Mouse (Mus musculus): Measurements from ENCODE around the gene Mcm9. TPM values are rescaled to one million over a fixed set of nuclear protein-coding genes. Genes with fewer than 3 reads are reported as not detected.

Mcm9 gene
- 10 to 100 TPM; 33.1 to 35.1 TPM for total RNA-seq (2023)

GRCm38 (mm10) chr10:53630339-53630738 lies at the start of gene Mcm9:
Gene Mcm9 (minus strand): TSS chr10:53630439.

GRCm38 (mm10) chr10:53596677-53597120 lies 33.5 kb downstream of the Mcm9 start, which contains the start of gene Asf1a:
Gene Asf1a (plus strand): TSS chr10:53596757.

Other genes starting within 250 kb of the Mcm9 start
- 10 to 100 TPM; 29.3 to 31.2 TPM for gene Asf1a, start 33.7 kb downstream of the Mcm9 start, total RNA-seq (2023)
- 1 to 10 TPM in 1 of 2 experiments, under 1 TPM in 1; 0.39 to 1.5 TPM for gene Fam184a, start 120.7 kb upstream of the Mcm9 start, total RNA-seq (2023)

Measured in T-cell, adult 66 days (primary cell).